Mouse (Mus musculus) bone marrow macrophage, adult 2 months (primary cell): ENCODE data around the gene St3gal6.

Experiments used
- CTCF ChIP-seq: IDR thresholded peaks from 2 replicates; pipeline ENCODE4 v1.5.1; 2012; ENCODE audit warnings: low read depth, mild to moderate bottlenecking, low read length, moderate library complexity
- POLR2A ChIP-seq: IDR thresholded peaks from 2 replicates; pipeline ENCODE4 v1.6.1; 2012; ENCODE audit warnings: mild to moderate bottlenecking, low read depth, low read length, borderline replicate concordance

- TF ChIP-seq POLR2A = no peak
- no peak for TF ChIP-seq CTCF
Observed at GRCm38 (mm10) chr16:58461856-58462518, 62.1 kb downstream of the St3gal6 start.
